Mouse (Mus musculus): ENCODE data around the gene Efcab6. TPM values are rescaled to one million over a fixed set of nuclear protein-coding genes. Genes with fewer than 3 reads are reported as not detected.

Gene Efcab6
- polyA plus RNA-seq, 1 experiment = not detected

DNA sequence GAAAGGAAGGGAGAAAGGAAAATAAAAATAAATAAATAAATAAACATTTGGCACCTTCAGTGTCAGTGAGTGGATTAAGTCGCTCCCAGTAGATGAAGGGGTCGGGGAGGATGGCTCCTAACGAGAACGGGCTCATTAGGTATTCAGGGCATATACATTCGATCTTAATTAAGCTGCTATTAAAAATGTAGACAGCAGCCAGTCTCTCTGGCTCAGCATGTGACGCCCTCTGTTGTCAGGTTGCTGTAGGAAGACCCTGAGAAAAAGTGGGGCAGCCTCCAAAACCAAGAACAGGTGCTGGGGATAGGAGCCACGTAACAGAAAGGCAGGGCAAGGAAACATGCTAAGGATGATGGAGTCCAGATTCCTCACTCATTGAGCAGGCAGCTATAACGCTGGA is 39.5 kb downstream of the Efcab6 start:
- Histone ChIP-seq H3K27ac (ENCODE audit: insufficient read depth, low read depth, low read length) (no peak overlapping the region), H3K4me1 (ENCODE audit: control insufficient read depth, insufficient read depth, low read length) (no peaks in the 10 kb centered on the region), H3K4me3 (ENCODE audit: insufficient read depth, low read length) (no peak overlapping the region)
- TF ChIP-seq CTCF (IDR thresholded peaks at IDR 0.05; ENCODE audit: low read depth, low read length) = no peak
- no peak for TF ChIP-seq POLR2A (IDR thresholded peaks at IDR 0.05; ENCODE audit: borderline replicate concordance, low read depth, low read length)

DNA sequence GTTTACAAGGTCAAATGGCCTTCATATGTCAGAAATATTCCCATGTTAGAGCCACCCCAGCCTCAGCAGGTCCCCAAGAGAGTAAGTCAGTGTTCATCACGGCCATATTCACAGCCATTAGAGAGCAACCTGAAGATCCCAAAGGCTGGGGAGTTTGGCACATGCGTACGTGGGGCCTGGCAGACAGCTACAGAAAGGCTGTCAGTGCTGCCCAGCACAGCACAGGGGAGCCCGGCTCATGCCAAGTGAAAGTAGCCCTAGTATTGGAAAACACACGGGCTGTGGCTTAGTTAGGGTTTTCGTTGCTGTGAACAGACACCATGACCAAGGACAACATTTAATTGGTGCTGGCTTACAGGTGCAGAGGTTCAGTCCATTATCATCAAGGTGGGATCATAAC is 40.3 kb downstream of the Efcab6 start:
- Histone ChIP-seq H3K4me1 (ENCODE audit: control insufficient read depth, insufficient read depth, low read length) (no peaks in the 10 kb centered on the region), H3K27ac (ENCODE audit: insufficient read depth, low read depth, low read length) (no peak overlapping the region), H3K4me3 (ENCODE audit: insufficient read depth, low read length) (no peak overlapping the region)
- TF ChIP-seq CTCF (IDR thresholded peaks at IDR 0.05; ENCODE audit: low read depth, low read length) (no peak), POLR2A (IDR thresholded peaks at IDR 0.05; ENCODE audit: borderline replicate concordance, low read depth, low read length) (no peak)

DNA sequence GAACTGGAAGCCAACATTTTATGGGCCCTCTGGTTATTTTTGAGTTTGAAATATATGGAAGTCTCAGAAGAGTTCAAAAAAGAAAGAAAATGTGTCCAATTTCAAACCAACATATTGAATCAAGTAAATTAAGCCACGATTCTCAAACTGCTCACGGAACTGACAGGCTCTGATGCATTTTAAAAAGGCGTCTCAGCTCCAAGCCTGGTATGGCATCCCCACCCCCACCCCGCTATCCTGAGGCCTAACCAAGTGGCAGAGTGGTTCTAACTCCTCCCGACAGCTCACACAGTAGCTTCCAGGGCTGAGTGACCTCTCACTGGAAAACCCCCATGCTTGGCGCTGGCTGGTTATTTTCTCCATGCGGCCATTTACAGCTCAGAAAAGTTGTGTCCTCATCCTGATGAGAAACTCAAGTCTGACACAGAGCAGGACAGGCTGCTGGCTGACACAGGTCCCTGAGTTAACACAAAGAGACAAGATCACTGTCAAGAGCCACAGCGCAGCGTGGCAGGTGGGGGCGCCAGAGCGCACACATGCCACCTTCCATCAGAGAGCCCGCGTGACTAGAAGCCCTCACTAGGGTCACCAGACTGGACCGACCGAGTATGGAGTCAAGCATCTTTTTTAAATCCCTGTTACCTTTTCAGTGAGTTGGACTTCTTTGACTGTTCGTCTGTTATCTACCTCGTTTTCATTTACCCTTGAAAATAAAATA is 55.7 kb downstream of the Efcab6 start:
- Histone ChIP-seq H3K4me3 (ENCODE audit: insufficient read depth, low read length) (no peak overlapping the region), H3K27ac (ENCODE audit: insufficient read depth, low read depth, low read length) (no peak overlapping the region), H3K4me1 (ENCODE audit: control insufficient read depth, insufficient read depth, low read length) (no peaks in the 10 kb centered on the region)
- TF ChIP-seq CTCF (IDR thresholded peaks at IDR 0.05; ENCODE audit: low read depth, low read length) (no peak), POLR2A (IDR thresholded peaks at IDR 0.05; ENCODE audit: borderline replicate concordance, low read depth, low read length) (no peak)

DNA sequence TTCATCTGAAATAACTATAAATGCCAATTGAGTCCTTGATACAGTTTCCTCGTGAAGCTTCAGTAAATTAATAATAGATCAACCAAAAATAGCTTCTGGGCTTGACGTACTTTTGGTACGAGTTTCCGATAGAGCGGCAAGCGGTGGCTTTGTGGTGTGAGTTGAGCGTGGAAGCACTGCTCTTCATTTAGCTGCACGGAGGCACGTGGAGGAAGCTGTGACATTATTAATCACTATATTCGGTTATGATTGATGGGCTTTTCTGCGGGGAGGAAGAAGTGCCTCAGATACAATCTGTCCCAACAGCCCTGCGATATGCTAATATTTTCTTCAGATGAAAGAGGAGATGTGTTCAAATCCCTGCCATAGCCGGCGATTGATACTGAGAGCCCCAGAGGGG is 60.9 kb downstream of the Efcab6 start:
- Histone ChIP-seq H3K4me1 (ENCODE audit: control insufficient read depth, insufficient read depth, low read length) (no peaks in the 10 kb centered on the region), H3K4me3 (ENCODE audit: insufficient read depth, low read length) (no peak overlapping the region), H3K27ac (ENCODE audit: insufficient read depth, low read depth, low read length) (no peak overlapping the region)
- TF ChIP-seq POLR2A (IDR thresholded peaks at IDR 0.05; ENCODE audit: borderline replicate concordance, low read depth, low read length) = no peak
- no peak for TF ChIP-seq CTCF (IDR thresholded peaks at IDR 0.05; ENCODE audit: low read depth, low read length)

DNA sequence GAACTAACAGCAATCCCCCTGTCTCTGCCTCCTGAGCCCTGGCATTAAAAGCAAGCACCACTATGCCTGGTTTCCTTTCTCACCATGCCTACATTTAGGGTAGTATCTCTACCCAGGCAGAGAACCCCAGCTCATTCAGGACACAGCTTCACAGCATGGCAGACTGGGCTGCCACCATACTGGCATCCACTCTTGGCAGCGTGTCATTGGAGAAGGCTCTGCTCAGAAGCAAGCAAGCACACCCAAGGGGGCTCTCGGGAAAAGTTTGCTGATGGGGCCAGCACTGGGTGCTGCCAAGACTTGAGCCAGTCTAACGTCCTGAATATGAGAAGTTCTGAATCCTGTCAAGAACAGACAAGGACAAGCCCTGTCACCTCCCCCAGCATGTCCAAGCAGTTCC is 66.1 kb downstream of the Efcab6 start:
- Histone ChIP-seq H3K4me3 (ENCODE audit: insufficient read depth, low read length) (no peak overlapping the region), H3K27ac (ENCODE audit: insufficient read depth, low read depth, low read length) (no peak overlapping the region), H3K4me1 (ENCODE audit: control insufficient read depth, insufficient read depth, low read length) (no peaks in the 10 kb centered on the region)
- TF ChIP-seq POLR2A (IDR thresholded peaks at IDR 0.05; ENCODE audit: borderline replicate concordance, low read depth, low read length) = no peak
- no peak for TF ChIP-seq CTCF (IDR thresholded peaks at IDR 0.05; ENCODE audit: low read depth, low read length)

DNA sequence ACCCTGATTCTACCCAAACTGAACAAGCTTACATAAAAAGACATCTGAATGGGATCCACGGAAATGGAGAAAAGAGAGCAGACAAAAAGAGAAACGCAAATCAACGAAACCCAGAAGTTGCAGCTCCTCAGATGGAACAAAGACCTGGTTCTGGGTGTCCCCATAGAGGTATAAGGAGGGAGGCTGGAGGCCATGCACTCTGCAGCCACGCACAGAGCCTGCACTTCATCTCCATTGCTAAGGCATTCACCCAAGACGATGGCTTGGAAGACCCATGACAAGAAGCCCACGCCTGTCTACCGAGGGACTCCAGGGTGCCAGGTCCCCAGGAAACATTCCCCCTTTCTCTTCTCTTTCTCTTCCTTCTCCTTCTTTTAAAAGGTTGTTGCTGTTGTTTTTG is 66.6 kb downstream of the Efcab6 start:
- Histone ChIP-seq H3K4me1 (ENCODE audit: control insufficient read depth, insufficient read depth, low read length) (no peaks in the 10 kb centered on the region), H3K4me3 (ENCODE audit: insufficient read depth, low read length) (no peak overlapping the region), H3K27ac (ENCODE audit: insufficient read depth, low read depth, low read length) (no peak overlapping the region)
- no peak for TF ChIP-seq CTCF (IDR thresholded peaks at IDR 0.05; ENCODE audit: low read depth, low read length)
- no peak for TF ChIP-seq POLR2A (IDR thresholded peaks at IDR 0.05; ENCODE audit: borderline replicate concordance, low read depth, low read length)

DNA sequence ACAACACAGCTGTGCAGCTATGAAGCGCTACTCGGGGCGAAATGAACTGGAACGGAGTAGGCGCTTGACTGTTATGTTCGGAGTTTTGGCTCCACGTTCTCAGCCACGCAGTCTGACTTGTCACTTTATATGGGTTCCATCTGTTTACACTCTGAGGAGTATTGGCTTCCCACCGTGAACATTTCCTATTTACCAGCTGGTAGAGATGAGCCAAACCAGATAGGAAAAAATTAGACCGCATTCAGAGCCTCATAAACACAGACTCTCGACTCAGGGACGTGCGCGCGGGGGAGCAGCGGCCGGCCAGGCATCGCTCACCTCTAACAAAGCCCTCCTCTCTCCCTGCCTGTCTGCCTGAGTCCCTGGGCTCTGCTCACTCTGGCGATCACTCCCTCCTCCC is 67.1 kb downstream of the Efcab6 start:
- H3K4me1 ChIP-seq (ENCODE audit: control insufficient read depth, insufficient read depth, low read length) = no peaks in the 10 kb centered on the region
- H3K27ac ChIP-seq (ENCODE audit: insufficient read depth, low read depth, low read length) = no peak overlapping the region
- H3K4me3 ChIP-seq (ENCODE audit: insufficient read depth, low read length) = no peak overlapping the region
- no peak for TF ChIP-seq CTCF (IDR thresholded peaks at IDR 0.05; ENCODE audit: low read depth, low read length)
- no peak for TF ChIP-seq POLR2A (IDR thresholded peaks at IDR 0.05; ENCODE audit: borderline replicate concordance, low read depth, low read length)

DNA sequence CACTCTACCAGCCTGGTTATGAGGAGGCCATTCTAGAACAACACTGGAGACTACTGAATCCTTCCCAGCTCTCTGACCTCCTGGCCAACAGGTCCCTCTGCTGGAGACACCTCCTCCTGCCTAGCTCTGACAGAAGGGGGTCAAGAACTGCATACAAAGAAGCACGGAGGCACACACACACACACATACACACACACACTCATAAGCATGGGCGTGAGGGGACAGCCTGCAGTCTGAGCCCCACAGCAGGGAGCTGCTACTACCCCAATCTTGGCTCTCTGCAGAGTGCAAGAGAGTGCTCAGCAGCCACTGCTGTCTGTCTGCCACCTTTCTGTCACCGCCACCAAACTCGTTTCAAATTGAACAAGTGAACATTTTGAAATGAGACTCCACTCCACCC is 67.6 kb downstream of the Efcab6 start:
- no peaks in the 10 kb centered on the region for H3K4me1 ChIP-seq (ENCODE audit: control insufficient read depth, insufficient read depth, low read length)
- H3K27ac ChIP-seq (ENCODE audit: insufficient read depth, low read depth, low read length) = no peak overlapping the region
- TF ChIP-seq POLR2A (IDR thresholded peaks at IDR 0.05; ENCODE audit: borderline replicate concordance, low read depth, low read length) (no peak), CTCF (IDR thresholded peaks at IDR 0.05; ENCODE audit: low read depth, low read length) (no peak)
- no peak overlapping the region for H3K4me3 ChIP-seq (ENCODE audit: insufficient read depth, low read length)

DNA sequence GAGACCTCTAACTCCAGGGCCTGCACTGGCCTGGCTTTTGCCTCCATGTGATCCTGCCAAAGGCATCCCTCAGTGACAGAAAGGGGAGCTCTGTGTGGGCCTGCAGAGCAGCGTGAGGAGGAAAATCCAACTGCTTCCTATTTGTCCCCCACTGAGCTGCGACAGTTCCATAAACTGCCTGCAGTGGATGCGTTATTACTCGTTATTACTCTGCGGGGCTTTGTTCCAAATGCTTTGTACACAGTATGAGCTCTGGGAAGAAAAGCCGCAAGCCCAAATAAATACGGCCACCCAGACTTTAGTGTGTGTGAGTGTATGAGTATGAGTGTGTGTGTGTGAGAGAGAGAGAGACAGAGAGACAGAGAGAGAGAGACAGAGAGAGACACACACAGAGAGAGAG is 68.3 kb downstream of the Efcab6 start:
- H3K4me1 ChIP-seq (ENCODE audit: control insufficient read depth, insufficient read depth, low read length) = no peaks in the 10 kb centered on the region
- H3K4me3 ChIP-seq (ENCODE audit: insufficient read depth, low read length) = no peak overlapping the region
- TF ChIP-seq CTCF (IDR thresholded peaks at IDR 0.05; ENCODE audit: low read depth, low read length) (no peak), POLR2A (IDR thresholded peaks at IDR 0.05; ENCODE audit: borderline replicate concordance, low read depth, low read length) (no peak)
- H3K27ac ChIP-seq (ENCODE audit: insufficient read depth, low read depth, low read length) = no peak overlapping the region

DNA sequence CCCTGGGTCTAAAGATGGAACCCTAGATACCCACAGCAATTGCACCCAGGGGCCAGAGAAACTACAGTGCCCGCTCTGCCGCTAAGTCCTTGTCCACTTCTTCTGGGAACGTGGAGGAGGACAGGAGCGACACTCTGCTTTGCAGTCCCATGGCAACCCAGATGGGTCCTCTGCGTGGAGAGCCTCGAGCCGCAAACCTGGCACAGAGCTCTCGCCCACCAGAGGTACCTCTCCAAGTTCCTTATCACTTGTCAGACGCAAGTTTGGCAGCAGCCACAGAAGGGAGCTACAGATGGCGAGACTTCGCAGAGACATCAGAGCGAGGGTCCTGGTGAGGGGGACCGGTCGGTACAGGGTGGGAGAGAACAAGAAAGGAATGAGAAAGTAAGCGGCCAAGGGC is 73.0 kb downstream of the Efcab6 start:
- Histone ChIP-seq H3K4me1 (ENCODE audit: control insufficient read depth, insufficient read depth, low read length) (no peaks in the 10 kb centered on the region), H3K4me3 (ENCODE audit: insufficient read depth, low read length) (no peak overlapping the region), H3K27ac (ENCODE audit: insufficient read depth, low read depth, low read length) (no peak overlapping the region)
- TF ChIP-seq POLR2A (IDR thresholded peaks at IDR 0.05; ENCODE audit: borderline replicate concordance, low read depth, low read length) (no peak), CTCF (IDR thresholded peaks at IDR 0.05; ENCODE audit: low read depth, low read length) (no peak)

Data from bone marrow macrophage, adult 2 months (primary cell).